Mouse (Mus musculus) kidney, adult 2 months (tissue): ENCODE results near the gene Efna4.

Experiments used
- CTCF ChIP-seq: fragments of 200-500 bp; conservative IDR thresholded peaks from 2 replicates; pipeline ENCODE4 v1.5.1; 2011; ENCODE audit warnings: low read depth, mild to moderate bottlenecking, control low read depth, low read length, moderate library complexity, mixed read lengths; ENCODE audit not compliant: insufficient read depth, insufficient read length
- POLR2A ChIP-seq: fragments of 200-500 bp; IDR thresholded peaks from one replicate; pipeline ENCODE4 v1.6.1; 2011; ENCODE audit warnings: low read depth, low read length, control low read depth

DNA sequence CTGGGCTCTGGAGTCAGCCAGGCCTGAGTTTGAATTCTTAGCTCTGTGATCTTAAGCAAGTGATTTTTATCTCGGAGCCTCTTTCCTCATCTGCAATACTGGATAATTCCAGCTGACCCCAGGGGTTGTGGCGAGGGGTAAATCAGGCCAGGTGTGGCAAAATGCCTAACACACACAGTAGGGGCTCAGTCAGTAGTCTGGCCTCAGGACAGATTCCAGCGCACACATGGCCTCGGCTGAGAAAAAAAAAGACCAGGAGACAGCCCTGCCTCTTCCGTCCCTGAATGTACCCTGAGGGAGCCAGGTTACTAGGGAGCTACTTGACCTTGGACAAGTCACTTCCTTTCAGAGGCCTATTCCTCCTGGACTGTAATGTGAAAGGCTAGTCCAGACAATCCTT is 45.1 kb upstream of the Efna4 start:
- TF ChIP-seq POLR2A (no peak), CTCF (no peak)
